Mouse (Mus musculus) embryo, embryonic 11 days (tissue): ENCODE data around the gene Slc25a47.
"Not testable (repeated sequence)": the region's sequence is repeated elsewhere in the genome, so short reads cannot be mapped to it uniquely, and the experiment has no call there.

Source experiments
- DNase-seq: peaks from one replicate; pipeline ENCODE4 v3.0.0-alpha.2; 2015

The Slc25a47 gene

GRCm38 (mm10) chr12:108826958-108827535, 8.8 kb upstream of the Slc25a47 start:
- DNase-seq, result no peak

- DNase-seq, result no peak
Observed at GRCm38 (mm10) chr12:108827641-108828040, 8.2 kb upstream of the Slc25a47 start.

- no peak for DNase-seq
Observed at GRCm38 (mm10) chr12:108829636-108830035, 6.2 kb upstream of the Slc25a47 start.

- no peak for DNase-seq
Observed at GRCm38 (mm10) chr12:108830358-108830757, 5.5 kb upstream of the Slc25a47 start.

- DNase-seq, result no peak
Observed at GRCm38 (mm10) chr12:108831966-108832643, 3.7 kb upstream of the Slc25a47 start.

- no peak for DNase-seq
Observed at GRCm38 (mm10) chr12:108832851-108833250, 3.0 kb upstream of the Slc25a47 start.

- DNase-seq, result no peak
Observed at GRCm38 (mm10) chr12:108833408-108833807, 2.4 kb upstream of the Slc25a47 start.

- no peak for DNase-seq
Observed at GRCm38 (mm10) chr12:108834337-108834736, 1.5 kb upstream of the Slc25a47 start.

- DNase-seq, result no peak
Observed at GRCm38 (mm10) chr12:108834786-108835185, 1.1 kb upstream of the Slc25a47 start.

GRCm38 (mm10) chr12:108835208-108835839, 522 bp upstream of the Slc25a47 start:
- DNase-seq, result no peak

GRCm38 (mm10) chr12:108836722-108837121, 876 bp downstream of the Slc25a47 start:
- DNase-seq, result no peak

- DNase-seq, result no peak
Observed at GRCm38 (mm10) chr12:108841181-108841580, 5.3 kb downstream of the Slc25a47 start.

- DNase-seq, result no peak
Observed at GRCm38 (mm10) chr12:108842663-108843062, 6.8 kb downstream of the Slc25a47 start.

GRCm38 (mm10) chr12:108848033-108848432, 12.2 kb downstream of the Slc25a47 start:
- DNase-seq, result not testable (repeated sequence)

- DNase-seq, result no peak
Observed at GRCm38 (mm10) chr12:108849488-108850022, 13.7 kb downstream of the Slc25a47 start.

GRCm38 (mm10) chr12:108850129-108850528, 14.3 kb downstream of the Slc25a47 start:
- DNase-seq, result no peak

GRCm38 (mm10) chr12:108850886-108851285, 15.0 kb downstream of the Slc25a47 start:
- no peak for DNase-seq

- no peak for DNase-seq
Observed at GRCm38 (mm10) chr12:108852822-108853221, 17.0 kb downstream of the Slc25a47 start.

GRCm38 (mm10) chr12:108855081-108855480, 19.2 kb downstream of the Slc25a47 start:
- no peak for DNase-seq

- no peak for DNase-seq
Observed at GRCm38 (mm10) chr12:108856186-108856585, 20.3 kb downstream of the Slc25a47 start.

- DNase-seq, result no peak
Observed at GRCm38 (mm10) chr12:108857109-108857508, 21.3 kb downstream of the Slc25a47 start.

- no peak for DNase-seq
Observed at GRCm38 (mm10) chr12:108857589-108858184, 21.8 kb downstream of the Slc25a47 start.

GRCm38 (mm10) chr12:108858486-108858885, 22.6 kb downstream of the Slc25a47 start:
- DNase-seq, result no peak
